Mouse (Mus musculus): ENCODE measurements around the gene Bst1.

Gene Bst1

DNA sequence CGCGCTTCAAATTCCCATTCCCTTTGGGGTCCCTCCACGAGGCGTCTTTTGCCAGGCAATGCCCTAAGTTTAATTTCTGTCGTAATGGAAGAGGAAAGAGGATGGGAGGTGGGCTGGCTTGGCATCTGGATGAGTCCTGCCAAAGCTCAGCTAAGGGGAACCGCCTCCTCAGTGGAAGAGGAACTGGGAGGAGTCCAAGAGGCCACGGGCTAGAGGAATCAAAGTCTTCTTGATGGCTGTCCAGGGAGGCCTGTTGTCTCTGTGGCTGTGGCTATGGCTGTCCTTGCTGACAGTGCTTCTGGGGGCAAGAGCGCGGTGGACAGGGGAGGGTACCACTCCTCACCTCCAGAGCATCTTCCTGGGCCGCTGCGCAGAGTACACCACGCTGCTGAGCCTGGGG lies at the start of gene Bst1:
Bst1 (plus strand) TSS at position 191 of the 400 bp plus-strand sequence.
- peak; percentile 31 to 42 for DNase-seq

DNA sequence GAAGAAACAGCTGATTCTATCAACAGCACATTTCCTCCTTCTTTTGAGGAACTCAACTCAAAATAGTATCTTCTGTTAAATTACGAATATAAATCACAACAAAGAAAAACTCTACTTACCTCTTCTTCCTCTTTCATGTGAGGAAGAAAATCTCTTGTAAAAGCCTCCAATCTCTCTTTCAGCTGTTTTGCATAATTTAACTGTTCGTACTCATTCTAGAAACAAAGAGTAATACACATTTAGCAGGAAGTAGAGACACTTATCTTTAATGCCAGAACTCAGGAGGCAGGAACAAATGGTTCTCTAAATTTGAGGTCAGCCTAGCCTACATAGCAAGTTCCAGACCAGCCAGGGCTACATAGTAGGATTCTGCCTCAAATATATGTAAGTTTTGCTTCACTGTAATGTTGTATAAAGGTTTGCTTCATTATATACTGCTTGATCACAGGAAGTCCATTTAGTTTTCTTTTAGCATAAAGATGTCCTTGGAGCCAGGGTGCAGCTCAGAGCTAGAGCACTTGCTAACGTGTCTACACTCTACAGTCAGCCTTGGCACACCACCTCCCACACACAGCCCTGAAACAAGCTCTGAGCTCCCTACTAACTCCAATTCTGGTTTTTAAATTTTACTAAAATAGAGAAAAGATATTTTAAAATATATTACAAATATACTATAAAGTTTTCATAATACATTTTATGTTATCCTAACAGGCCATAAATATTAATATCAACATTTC lies 47.9 kb upstream of the Bst1 start:
- no peak for DNase-seq

DNA sequence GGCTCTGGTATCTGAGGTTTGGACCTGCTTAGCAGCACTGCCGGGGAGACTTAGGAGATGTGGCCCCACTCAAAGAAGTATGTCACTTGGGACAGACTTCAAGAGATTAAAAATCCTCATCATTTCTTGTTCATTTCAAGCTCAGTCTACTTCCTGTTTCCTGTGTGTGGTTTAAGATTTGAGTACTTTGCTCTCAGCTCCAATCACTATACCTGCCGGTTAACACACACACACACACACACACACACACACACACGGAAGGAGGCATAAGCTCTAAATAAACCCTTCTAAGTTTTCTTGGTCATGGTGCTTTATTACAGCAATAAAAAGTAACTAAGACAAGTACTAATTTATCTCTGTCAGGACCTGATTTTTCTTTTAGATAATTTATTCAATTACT lies 47.1 kb upstream of the Bst1 start:
- no peak for DNase-seq

DNA sequence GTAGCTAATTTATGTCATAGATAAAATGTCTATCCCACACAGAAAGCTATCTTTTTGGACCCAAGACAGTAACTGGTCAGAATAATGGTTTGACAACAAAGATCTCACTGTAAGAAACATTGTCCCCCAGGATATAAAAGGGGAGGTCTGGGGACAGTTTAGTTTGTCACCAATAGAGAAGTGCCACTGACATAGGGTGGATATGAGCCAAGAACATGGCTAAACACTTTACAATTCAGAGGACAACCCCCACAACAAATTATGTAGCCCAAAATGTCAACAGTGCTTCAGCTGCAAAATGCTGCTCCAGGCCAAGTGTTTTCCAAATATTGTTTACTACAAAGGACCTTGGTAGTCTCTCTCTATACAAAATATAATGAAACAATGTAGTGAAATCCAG lies 42.3 kb upstream of the Bst1 start:
- DNase-seq, result no peak

DNA sequence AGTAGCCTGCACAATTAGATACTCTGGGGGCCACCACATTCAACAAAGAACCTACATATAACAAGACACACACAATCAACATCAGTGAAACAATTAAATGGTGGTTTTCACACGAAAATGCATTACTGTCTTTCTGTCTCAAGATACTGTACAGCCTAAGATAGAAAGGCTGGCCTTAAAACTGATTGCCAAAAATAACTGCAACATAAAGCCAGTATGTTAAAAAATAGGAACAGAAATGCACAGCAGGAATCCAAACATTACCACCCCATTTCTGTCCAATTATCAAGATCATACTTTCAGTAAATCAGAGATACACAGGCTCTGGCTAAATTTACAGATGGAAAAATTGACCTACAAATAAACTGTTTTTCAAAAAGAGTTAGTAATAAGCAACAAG lies 41.7 kb upstream of the Bst1 start:
- DNase-seq, result no peak

GRCm38 (mm10) chr5:43778583-43778982 lies 40.1 kb upstream of the Bst1 start:
- DNase-seq, result no peak

- peak in 1 of 2 experiments; percentile 69 for DNase-seq
These were observed 37.2 kb upstream of the Bst1 start for GRCm38 (mm10) chr5:43781423-43781976.

DNA sequence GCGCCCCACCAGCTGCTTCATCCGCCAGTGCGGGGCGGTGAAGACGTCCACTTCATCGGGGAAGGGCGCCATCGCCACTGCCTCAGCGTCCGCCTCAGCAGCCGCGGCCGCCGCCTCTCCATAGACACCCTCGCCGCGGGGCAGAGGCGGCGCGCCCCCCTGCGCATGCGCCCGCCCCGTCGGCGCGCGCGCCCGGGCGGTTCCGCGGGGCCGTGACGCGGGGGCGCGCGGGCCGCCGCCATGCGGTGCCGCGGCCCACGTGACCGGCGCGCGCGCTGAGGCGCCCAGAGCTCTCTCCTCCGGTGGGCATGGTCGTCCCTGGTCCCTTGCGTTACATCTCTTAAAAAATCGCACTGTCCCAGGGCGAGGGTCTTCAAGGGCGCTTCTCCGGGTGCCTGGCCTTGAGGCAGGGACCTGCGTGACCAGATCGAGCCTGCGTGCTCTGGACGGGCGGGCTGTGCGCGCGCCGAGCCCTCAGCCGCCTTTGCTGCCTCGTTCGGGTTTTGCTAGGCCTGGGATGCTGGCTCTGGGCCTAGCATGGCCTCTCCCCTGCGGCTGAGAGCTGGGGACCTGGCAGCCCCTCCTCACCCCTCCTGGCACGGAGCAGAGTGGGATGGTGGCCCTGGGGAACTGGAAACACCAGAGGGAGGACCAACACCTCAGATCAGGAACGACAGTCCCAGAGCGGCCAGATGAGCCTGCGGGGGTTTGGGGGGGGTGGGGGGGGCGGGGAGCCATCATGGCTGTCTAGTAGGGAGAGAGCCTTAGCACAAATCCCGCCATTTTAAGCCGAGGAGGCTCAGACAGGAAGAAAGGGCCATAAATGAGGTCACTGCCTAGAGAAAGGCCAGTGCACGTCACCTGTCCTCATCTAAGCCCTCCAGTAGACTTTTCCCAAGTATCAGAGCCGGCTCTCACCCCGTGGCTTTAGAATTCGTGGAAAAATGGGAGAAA lies 36.4 kb upstream of the Bst1 start:
- peak; percentile 82 to 91 for DNase-seq

GRCm38 (mm10) chr5:43783996-43784395 lies 34.7 kb upstream of the Bst1 start:
- DNase-seq, result no peak

DNA sequence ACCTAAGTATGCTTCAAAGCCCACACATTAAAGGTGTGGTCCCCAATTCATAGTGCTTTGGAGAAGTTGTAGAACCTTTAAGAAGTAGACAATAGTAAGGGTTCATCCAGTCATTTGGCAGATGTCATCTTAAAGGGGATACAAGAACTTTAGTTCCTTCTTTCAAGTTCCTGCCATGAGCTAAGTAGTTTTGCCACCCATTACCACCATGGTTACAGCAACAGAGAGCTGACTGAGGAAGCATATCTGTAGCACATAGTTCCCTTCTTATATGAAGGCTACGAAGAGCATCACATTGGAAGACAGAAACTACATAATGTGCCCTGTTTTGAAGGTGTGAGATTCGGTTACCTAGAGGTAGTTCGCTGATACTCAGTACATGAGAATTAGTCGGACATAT lies 32.1 kb upstream of the Bst1 start:
- no peak for DNase-seq

DNA sequence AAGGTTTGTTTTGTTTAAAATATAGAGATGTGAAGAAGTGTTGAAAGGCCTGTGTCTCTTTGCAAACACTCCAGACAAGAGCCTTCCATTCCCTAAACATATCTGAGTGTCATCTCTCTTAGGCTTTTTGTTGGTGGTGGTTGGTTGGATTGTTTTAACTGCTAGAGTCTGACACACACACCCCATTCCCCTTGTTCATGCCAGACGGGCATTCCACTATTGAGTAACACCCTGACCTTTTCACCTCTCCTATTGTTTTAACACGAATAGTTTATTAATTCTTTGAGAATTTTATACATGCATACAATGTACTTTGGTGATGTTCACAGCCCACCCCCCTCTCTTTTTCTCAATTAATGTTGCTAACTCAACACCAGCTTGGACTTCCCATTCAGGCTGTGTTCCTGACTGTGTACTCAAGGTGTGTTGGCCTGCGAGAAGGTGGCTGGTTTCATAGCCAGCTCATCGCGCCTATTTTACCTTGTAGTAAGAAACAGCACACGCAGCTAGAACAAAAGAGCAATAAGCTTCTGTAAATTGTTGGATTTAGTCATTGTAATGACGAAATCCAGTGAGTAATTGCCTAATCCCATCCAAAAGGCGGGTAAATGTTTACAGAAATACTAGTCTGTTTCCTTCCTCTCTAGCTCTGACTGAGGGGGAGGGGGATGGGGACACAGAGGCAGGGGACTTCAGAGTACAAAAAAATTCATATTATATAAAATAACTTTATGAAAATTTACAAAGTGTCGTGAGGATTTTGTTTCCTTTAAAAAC lies 30.5 kb upstream of the Bst1 start:
- DNase-seq, result peak; percentile 31 to 38

- DNase-seq, result no peak
These were observed 26.3 kb upstream of the Bst1 start for GRCm38 (mm10) chr5:43792354-43792753.

- no peak for DNase-seq
These were observed 19.2 kb upstream of the Bst1 start for GRCm38 (mm10) chr5:43799530-43799929.

GRCm38 (mm10) chr5:43800700-43801099 lies 18.0 kb upstream of the Bst1 start:
- no peak for DNase-seq

DNA sequence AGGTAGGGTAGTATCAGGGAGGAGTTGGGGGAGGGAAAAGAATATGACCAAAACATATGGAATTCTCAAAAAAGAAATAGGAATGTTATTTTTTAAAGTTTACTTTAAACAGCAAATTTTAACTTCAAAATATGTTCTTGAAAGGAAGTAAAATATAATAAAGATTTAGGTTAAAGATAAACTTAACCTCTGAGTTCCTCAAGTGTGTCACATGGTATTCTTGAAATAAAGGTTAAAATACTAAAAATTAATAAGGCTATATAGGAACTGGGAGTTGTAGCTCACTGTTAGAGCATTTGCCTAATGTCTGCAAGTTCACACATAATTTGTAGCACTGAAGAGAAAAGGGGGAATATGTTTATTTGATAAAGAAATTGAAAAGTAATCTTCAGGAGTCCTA lies 17.4 kb upstream of the Bst1 start:
- no peak for DNase-seq

GRCm38 (mm10) chr5:43801798-43802197 lies 16.9 kb upstream of the Bst1 start:
- no peak for DNase-seq

GRCm38 (mm10) chr5:43805401-43805800 lies 13.3 kb upstream of the Bst1 start:
- no peak for DNase-seq

GRCm38 (mm10) chr5:43806340-43806739 lies 12.3 kb upstream of the Bst1 start:
- DNase-seq, result no peak

GRCm38 (mm10) chr5:43806914-43807313 lies 11.8 kb upstream of the Bst1 start:
- no peak for DNase-seq

DNA sequence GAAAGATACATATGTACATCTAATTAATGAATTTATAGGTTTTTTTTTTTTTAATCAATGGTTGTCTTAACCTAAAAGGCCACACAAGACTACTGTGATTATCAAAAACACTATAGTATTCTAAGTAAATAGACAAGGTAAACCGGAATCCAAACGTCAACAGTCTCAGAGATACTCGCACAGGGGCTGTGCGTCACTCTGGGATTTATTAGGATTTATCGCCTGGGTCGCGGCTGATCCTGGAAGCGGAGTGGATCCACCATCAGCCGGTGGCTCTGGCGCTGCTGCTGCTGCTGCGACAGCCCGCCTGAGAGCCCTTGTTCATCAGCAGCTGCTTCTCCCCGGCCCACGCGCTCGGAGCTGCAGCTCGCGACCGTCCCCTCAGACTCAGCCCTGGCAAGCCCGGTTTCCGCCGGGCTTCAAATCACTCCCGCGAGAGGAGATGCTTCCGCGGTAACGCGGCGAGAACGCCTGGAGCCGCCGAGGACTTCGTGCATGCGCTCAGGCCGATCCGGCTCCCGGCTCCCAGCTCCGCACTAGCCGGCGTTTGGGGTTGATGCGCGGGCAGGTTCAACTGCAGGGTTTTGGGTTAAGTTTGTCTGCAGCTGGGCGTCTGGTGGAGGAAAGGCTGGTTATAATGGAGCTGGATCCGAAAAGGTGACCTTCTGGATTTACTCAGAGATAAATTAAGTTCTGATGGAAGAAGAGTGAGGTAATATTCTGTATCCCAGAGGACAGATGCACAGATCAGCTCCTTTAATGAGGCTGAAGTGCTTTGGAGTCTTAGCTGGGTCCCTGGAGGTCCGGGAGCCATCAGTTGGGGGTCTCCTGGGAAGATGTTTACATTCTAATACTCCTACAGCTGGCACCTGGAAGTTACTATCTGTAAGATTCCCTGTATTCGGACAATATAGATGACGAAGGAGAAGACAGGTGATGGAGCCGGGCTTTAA lies 10.7 kb upstream of the Bst1 start:
- DNase-seq, result peak; percentile 90 to 91

GRCm38 (mm10) chr5:43810427-43811062 lies 8.1 kb upstream of the Bst1 start:
- DNase-seq, result no peak

Data from lung, postnatal 4 days (tissue).